Mouse (Mus musculus): ENCODE results near the gene Olfr781.
"Not testable (repeated sequence)": the region's sequence is repeated elsewhere in the genome, so short reads cannot be mapped to it uniquely, and the experiment has no call there.

Gene Olfr781

DNA sequence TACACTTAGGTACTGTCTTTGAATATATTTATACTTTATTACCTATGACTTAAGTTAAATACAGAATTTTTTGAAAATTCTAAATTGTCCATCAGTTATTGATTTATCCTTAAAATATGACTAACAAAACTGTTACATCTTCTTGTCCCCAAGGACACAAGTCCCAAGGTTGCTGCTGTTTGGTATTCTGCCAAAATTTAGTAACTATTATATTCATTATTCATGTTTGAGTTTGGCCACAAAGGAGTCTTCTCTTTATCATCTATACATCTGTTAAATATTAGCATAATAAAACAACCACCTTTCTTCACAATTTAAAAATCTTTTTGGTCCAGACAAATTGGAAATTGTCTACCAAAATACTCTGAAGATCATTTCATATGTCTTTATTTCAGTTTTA, at the start of gene Olfr781:
Gene Olfr781, plus strand, starts transcription at position 301 of the 400 bp plus-strand sequence.
- no peak for DNase-seq (ENCODE audit: low read depth, low spot score)

GRCm38 (mm10) chr10:129312973-129313372, 15.7 kb upstream of the Olfr781 start:
- DNase-seq (ENCODE audit: low read depth, low spot score) = not testable (repeated sequence)

- not testable (repeated sequence) for DNase-seq (ENCODE audit: low read depth, low spot score)
These were observed 15.1 kb upstream of the Olfr781 start for GRCm38 (mm10) chr10:129313521-129313920.

DNA sequence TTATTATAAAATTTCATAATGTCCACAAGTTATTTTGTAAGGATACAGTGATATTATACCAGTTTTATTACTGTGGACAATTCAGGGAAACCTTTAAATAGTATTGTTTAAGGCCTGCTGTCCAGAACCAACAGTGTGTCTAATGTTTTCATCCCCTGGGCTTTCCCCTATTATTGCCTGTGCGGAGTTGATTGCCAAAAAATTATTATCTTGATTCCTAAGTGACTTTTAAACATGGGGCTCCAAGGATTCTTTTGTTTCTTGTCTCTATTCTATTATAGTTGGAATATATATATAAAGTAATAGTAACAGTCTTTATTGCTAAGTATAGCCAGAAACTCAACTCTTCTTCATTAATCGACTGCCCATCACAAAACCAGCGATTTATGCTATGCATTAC, 10.8 kb upstream of the Olfr781 start, which contains the start of gene Olfr780:
Gene Olfr780, plus strand, starts transcription at position 301 of the 400 bp plus-strand sequence.
- no peak for DNase-seq (ENCODE audit: low read depth, low spot score)

- no peak for DNase-seq (ENCODE audit: low read depth, low spot score)
These were observed 19.9 kb downstream of the Olfr781 start, which contains the start of gene Olfr782 for GRCm38 (mm10) chr10:129348550-129348949. Olfr782 (plus strand) TSS chr10:129348850.

DNA sequence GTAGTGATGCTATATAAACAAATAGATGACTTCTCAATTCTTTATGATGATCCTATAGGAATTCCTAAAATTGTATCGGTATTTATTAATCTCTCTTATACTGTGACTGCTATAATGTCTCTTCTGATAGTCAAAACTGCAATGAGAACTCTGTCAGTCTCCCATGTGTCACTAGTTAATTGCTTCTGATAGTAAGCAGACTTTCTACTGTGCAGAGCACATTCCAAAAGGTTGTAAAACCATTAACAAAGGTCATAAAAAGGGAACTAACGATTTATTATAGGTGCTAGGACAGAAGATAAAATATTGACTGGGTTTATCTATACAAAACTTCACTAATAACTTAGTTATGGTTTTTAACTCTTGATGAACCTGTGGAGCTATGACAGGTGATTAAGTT, 23.8 kb downstream of the Olfr781 start:
- DNase-seq (ENCODE audit: low read depth, low spot score) = not testable (repeated sequence)

- DNase-seq (ENCODE audit: low read depth, low spot score) = not testable (repeated sequence)
These were observed 27.8 kb downstream of the Olfr781 start for GRCm38 (mm10) chr10:129356496-129356895.

- DNase-seq (ENCODE audit: low read depth, low spot score) = no peak
These were observed 28.7 kb downstream of the Olfr781 start for GRCm38 (mm10) chr10:129357307-129357706.

DNA sequence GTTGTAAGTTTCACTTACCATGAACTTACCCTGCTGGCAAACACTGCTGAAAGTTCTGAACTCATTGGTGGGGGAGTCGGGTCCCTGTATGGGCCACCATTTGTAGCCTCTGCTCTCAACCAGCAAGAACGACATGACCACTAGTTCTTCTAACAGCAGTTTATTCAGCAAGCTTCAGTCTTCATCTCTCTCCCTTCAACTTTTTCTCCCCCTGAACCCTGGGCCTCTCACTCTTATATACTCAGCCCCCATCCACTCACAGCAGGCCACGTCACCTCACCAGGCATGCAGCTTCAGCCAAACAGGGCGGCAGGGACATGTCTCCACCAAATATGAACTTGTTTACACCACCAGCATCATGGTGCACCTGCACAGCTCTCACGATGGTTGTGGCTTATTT, 45.4 kb downstream of the Olfr781 start:
- DNase-seq (ENCODE audit: low read depth, low spot score) = not testable (repeated sequence)

All from brain, embryonic 18.5 days (tissue).